Mouse (Mus musculus) adrenal gland, postnatal 36 days (tissue): Measurements from ENCODE around the gene Msx1. TPM values are rescaled to one million over a fixed set of nuclear protein-coding genes. Genes with fewer than 3 reads are reported as not detected.

Experiments
- DNase-seq, 2 experiments: peaks; one replicate each; pipeline ENCODE4 v3.0.0; 2021; ENCODE audit warnings: mixed read lengths in 1 of 2
- total RNA-seq, 2 experiments: library from RNA; stranded (reverse); gene quantifications; 2 replicates each; pipeline ENCODE4 v1.2.3; 2021

Gene Msx1
- total RNA-seq, 2 experiments from 2014 or later, result 1.2 to 3.0 TPM

- no peak for DNase-seq
Measured at GRCm38 (mm10) chr5:37826706-37827625, 2.6 kb upstream of the Msx1 start.

GRCm38 (mm10) chr5:37825611-37826445, 1.4 kb upstream of the Msx1 start:
- no peak for DNase-seq

- no peak for DNase-seq
Measured at GRCm38 (mm10) chr5:37825111-37825600, 773 bp upstream of the Msx1 start.

GRCm38 (mm10) chr5:37823721-37824460, 492 bp downstream of the Msx1 start:
- DNase-seq, result peak in 1 of 2 experiments; percentile 16

GRCm38 (mm10) chr5:37822791-37823720, 1.3 kb downstream of the Msx1 start:
- peak; percentile 20 to 22 for DNase-seq

GRCm38 (mm10) chr5:37822116-37822707, 2.2 kb downstream of the Msx1 start:
- no peak for DNase-seq

GRCm38 (mm10) chr5:37821111-37821601, 3.2 kb downstream of the Msx1 start:
- no peak for DNase-seq

GRCm38 (mm10) chr5:37820689-37821088, 3.7 kb downstream of the Msx1 start:
- no peak for DNase-seq

- DNase-seq, result no peak
Measured at GRCm38 (mm10) chr5:37819971-37820370, 4.4 kb downstream of the Msx1 start.

GRCm38 (mm10) chr5:37819541-37819940, 4.8 kb downstream of the Msx1 start:
- no peak for DNase-seq

GRCm38 (mm10) chr5:37818533-37819215, 5.7 kb downstream of the Msx1 start:
- DNase-seq, result no peak

- no peak for DNase-seq
Measured at GRCm38 (mm10) chr5:37817658-37818532, 6.5 kb downstream of the Msx1 start.

- DNase-seq, result peak; percentile 51
Measured at GRCm38 (mm10) chr5:37816907-37817657, 7.3 kb downstream of the Msx1 start.

- DNase-seq, result no peak
Measured at GRCm38 (mm10) chr5:37815909-37816308, 8.5 kb downstream of the Msx1 start.

- DNase-seq, result no peak
Measured at GRCm38 (mm10) chr5:37814169-37814568, 10.2 kb downstream of the Msx1 start.

GRCm38 (mm10) chr5:37805291-37805690, 19.1 kb downstream of the Msx1 start:
- DNase-seq, result no peak

GRCm38 (mm10) chr5:37804512-37805118, 19.8 kb downstream of the Msx1 start:
- no peak for DNase-seq
